Mouse (Mus musculus) induced T-regulatory cell, adult 2 months (primary cell): ENCODE data around the gene Ephb2.

Source experiments
- DNase-seq: peaks from one replicate; pipeline ENCODE4 v3.0.0-alpha.2; 2012; ENCODE audit warnings: low read depth

Ephb2 gene

DNA sequence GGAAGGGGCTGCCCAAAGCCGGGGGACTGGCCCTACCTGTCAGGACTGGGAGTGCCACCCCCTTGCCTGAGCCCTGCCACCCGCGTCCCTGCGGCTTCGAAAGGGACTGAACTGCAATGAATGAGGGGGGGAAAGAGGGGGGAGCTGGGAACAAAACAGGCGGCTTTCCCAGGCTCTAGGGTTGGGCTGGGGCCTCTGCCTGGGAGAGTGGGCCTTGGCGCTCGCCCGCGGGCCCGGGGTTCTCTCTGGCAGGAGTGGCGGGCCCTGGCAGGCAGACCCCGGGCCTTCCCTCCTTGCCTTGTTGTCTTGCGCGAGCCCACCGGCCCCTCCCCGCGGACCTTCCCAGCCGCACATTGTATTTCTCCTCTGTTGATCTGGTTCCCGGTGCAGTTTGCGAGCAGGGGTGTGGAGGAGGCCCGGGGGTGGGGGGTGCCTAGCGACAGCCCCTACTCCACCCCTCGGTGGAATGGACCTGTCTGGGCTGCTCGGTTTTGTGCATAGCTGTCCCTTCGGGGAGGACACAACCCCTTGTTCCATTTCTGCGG lies 671 bp upstream of the Ephb2 start:
- no peak for DNase-seq

DNA sequence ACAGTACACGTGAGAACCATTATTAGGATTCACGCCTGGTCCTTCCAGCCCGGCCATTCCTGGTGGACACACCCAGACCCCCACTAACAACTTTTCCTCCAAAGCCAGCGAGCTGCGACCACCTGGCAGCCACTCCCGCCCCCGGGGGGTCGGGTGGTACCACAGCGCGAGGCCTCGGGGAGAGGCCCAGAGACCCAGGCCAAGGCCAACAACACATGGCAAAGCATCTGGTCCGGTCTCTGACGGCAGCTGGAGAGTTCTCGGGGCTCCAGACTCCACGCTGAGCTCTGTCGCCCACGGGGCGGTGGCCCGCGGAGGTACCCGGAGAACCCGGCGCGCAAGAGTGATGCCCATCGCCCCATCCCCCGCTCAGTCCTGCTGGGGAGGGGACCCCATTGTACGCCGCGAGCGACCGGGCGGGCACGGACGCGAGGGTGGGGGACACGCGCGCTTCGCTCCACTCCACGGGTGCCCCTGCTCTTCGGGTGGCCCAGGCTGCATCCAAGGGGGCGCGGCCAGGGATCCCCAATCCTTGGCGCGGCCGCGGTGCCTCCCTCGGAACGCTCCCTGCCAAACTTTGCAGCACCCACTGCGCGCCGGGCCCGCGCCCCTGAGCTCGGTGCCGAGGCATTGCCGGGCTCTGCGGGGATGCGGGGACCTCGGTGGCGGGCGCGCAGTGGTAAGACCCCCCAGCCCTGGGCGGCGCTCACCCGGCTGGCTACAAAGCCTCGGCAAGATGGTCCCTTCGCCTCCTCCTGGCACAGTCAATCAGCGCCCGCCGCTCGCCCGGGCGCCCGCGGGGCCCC lies 770 bp downstream of the Ephb2 start:
- no peak for DNase-seq

DNA sequence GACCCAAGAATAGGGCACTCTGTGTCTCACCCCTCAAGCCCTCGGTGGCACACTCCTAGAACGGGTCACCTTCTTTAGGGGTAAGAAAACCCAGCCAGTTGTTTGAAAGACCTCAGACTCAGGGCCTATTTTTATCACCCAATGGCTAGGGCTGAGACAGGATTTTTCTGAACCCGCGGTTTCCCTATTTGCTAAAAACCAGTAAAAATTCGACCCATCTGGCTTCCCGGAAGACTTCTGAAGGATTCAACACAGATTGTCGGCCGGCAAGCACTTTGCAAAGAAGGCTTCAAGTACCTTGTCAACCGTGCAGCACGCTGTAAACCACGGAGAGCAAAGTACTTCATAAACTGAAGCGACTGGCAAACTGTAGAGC lies 1.4 kb downstream of the Ephb2 start:
- DNase-seq: no peak

DNA sequence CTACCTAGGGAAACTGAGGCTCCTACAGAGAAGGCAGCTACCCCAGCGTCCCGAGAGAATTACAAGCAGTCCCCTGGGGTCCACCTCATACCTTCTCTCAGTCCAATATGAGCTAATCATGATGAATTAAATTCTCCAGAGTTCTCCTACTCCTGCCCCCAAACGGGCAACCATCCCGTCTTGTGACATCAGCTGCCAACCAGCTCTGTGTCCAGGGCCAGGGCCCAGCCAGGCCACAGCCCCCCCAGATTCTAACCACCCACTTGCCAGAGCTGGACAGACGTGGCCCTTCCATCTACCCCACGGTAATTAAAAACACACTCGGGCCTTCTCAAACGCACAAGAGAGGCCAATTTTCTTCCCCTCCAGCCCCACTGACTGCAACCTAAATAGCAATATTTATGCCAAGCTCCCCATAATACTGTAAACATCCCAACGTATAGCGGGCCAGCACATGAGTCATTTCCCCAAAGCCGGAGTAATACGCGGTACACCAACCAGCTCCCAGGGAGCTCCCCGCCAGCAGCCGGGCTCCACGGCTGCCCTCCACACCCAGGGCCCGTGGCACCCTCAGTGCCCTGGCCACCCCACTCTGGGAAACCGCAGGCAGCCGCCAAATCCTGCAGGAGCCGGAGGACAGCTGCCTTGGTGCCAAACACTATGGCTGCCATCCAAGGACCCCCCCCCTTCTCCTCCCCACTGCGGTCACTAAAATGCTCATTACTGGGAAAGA lies 2.0 kb downstream of the Ephb2 start:
- no peak for DNase-seq

DNA sequence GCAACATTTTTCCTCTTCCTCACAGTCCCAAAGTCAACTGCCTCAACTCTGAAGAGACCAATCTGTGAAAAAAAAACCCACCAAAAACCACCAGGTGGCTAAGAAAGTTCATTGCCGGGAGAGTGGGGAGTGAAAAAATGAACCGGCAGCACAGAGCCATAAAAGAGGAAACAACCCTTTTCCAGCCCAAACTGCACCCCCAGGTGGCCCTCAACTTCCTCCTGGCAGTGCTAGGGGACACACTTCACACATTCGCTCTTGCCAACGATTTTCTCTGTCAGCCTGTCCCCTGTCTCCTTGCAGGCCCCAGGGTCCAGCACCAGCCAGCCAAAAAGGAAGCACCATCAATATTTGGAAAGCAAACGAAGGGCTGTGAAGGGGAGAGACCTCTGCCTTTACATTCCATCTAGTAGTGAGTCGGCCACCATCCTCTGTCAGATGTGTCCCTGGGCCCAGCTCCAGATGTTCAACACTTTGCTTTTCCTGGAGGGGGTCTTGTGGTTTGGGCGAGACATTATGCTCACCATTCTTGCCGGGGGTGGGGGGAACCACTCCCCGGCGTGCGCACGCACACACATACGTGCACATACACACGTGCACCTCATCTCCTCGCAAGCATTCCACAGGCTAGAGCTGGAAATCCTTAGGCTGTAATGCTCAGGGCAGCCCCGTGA lies 3.1 kb downstream of the Ephb2 start:
- no peak for DNase-seq

DNA sequence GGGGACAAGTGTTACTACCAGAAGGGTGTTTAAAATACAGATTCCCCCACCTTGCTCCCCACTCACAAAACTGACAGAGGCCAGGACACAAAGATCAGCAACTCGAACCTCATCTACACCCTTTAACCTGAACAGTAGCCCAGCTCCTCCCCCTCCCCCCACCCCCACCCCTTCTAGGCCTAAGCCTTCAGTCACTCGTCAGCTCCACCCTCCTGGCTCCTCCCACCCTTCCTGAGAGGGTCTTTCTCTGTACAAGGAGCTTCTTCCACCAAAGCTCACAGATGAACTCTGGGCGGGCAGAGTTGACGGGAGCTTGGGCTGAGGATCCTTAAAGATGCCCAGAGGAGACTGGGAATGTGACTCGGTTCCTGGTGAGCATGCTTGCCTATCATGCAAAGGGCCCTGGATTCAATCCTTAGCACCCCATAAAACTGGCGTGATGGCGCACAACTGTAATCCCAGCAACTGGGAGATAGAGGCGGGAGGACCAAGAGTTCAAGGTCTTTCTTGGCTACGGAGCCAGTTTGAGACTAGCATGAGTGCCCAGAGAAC lies 5.4 kb downstream of the Ephb2 start:
- no peak for DNase-seq

DNA sequence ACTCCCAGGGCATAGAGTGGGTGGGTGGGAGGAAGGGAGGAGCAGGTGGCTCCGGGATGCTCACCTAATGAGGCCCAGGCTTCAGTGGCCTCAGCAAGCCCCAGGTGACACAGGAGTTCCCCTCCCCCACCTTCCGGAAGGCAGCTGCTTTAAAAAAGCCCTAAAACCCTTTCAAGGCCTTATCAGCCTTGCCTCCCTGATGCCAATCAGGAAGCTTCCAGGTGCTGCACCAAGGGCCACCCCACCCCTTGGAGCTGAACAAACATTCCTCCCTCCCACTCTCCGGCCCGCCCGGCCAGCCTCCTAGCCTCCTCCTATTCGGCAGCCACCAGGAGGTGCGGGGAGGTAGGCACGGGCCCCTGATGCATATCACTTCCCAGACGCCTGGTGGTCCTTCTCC lies 6.0 kb downstream of the Ephb2 start:
- no peak for DNase-seq

DNA sequence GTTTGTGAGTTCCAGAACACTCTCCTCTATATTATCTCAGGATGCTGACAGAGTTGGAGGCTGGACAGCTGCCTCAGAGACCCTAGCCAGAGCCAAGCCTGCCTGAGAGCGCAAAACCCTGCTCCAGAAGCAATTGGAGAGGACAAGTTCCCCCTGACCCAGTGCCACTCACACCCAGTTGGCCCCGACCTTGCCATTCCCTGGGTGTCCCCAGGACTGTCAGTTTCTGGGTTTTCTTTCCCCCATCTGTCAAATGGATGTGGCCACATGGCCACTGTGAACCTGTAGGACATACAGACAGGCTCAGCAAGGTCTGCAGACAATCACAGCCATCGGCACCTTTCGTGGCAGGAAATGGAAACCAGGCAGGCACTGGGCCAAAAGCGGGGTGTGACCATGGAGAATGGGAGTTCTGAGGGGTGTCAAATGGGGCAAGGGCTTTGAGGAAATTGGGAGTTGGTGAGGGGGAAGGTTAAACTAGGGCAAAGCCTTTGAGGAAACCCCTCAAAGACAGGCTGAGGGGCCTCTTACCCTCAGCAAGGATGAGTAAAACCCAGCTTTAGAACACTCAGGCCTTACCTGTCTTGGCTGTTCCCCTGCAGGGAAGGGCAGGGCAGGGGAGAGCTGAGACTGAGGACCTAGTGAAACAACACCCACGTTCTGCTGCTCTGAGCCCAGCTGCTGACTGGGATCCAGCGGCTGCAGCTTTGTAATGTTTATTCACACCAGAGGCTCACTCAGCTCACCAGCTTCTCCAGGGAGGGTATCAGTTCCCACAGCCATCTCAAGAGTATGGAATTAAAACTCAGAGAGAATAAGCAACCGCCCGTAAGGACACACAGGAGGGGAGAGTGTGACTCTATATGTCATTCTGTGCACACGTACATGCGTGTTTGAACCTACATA lies 6.9 kb downstream of the Ephb2 start:
- no peak for DNase-seq

DNA sequence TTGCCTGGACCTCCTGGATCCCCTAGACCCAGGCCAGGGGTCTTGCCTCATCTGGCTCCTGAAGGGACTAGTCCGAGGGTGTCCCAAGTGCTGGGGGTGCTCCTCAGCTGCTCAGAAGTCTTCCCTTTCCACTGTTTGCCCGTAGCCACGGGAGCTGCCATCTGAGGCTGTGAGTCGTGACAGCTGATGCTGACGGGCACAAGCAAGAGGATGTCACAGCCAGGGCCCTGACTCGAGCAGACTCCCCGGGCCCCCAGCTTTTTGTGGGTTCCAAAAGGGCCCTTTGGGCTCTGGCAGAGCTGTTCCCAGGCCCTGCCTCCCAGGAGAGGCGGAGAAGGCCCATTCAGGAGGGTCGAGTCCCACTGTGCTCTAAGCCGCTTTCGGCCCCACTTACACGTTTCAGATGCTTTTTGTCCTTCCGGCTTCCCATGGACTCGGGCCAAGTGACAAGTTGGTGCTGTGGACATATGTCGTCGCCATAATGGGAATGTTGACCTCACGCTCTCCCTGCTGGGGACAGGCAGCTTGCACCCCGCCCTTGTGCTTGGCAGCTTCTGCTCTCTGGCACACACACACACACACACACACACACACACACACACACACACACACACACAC lies 10.7 kb downstream of the Ephb2 start:
- no peak for DNase-seq

DNA sequence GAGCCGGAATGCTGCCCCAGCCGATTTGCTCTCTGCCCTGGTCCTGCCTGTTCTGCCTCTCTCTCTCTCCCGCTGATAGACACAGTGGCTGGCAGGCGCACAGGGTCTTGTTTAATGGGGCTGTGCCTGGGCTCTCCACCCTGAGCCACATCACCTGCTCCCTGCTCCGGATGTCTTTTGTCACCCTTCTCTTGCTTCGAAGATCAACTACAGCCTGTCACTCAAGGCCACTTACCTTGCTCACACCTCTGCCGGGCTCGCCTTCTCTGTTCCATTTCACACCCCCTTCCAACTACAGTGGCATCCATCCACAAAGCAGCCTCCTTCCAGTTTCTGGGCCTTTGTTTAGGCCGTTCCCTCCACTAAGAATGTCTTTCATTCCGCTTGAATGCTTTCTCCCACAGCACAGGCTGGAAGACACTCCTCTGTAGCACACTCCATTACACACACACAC lies 15.7 kb downstream of the Ephb2 start:
- no peak for DNase-seq

DNA sequence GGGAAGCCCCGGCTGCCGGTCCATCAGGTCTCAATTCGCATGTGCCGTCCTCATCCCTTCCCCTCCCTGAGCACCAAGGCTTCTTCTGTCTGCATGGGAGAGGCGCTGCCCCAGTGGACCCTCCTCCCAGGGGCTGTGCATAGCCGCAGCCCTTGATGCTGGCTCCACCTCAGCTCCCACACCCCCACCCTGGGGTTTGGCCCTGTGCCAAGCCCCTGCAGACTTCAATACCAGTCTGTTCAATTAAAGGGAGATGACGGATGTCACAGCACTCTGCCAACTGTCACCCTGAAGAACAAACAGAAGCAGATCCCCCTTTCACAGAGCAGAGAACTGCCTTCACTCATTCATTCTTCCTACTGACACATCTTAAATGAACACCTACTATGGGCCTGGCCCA lies 19.1 kb downstream of the Ephb2 start:
- no peak for DNase-seq

DNA sequence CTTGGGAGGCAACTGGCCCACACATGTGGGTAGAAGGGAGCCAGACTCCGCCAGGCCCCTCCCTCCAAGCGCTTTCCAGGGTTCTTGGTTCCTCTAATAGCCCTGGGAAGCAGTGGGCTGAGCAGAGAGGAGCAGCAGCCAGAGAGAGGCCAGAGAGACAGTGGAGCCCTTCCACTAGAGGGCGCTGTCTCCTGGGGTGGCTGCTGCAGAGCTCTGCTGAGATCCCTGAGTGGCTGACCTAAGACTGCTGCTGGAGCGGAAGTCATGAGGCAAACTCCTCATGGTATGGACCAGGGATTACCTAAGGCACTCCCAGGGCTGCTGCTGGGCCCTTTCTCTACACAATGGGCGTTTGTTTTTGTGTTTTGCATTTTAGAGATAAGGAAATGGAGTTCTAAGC lies 20.4 kb downstream of the Ephb2 start:
- DNase-seq: peak; percentile 16

DNA sequence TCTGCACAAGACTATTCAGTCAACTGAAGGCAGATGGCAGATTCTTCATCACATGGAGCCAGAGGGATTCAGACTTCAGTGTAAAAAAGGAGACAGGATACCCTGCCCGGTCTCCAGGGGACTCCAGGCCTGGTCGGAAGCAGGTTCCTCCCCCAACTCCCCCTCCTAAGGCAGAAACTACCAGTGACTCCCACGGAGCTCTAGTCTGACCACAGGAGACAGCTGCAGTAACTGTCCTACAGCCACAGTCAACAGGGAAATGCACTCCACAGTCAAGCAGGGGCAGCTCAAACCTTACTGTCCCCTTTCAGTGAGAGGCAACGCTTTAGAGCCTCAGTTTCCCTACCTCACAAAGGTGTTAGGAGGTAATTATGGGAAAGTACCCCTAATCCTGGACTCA lies 23.2 kb downstream of the Ephb2 start:
- DNase-seq: no peak

DNA sequence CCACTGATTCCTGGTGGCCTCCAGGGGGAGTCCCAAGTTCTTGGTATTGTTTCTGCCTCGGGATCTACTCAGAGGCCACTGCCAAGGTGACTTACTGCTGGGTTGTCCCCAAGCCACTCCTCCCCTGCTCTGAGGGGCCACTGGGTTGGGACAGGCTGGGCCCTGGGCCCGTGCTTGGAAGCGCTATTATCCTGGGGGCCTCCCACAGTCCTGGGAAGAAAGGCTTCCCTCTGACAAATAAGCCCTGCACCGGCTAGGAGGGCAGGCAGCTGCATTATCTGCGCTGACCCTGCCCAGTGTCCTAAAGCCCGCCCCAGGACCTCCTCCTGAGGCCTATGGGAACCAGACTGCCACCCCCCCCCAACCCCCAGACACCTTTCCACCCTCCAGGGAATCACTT lies 24.2 kb downstream of the Ephb2 start:
- DNase-seq: no peak

DNA sequence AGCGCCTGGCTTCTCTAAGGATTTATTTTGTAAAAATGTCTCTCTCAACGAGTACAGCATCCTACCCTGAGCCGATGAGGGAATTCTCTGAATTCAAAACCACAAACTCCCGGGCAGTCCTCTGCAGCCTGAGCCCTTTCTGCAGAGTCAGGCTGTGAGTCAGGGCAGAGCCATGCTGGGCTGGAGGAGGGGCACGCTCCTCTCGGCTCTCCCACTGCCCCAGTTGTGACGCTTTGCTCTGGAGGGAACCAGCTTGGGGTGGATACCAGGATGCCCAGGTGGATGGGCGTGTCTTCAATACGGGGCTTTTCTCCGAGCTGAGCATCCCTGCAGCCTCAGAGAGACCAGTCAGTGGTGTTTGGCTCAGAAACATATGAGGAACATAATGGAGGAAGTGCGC lies 27.3 kb downstream of the Ephb2 start:
- DNase-seq: no peak

DNA sequence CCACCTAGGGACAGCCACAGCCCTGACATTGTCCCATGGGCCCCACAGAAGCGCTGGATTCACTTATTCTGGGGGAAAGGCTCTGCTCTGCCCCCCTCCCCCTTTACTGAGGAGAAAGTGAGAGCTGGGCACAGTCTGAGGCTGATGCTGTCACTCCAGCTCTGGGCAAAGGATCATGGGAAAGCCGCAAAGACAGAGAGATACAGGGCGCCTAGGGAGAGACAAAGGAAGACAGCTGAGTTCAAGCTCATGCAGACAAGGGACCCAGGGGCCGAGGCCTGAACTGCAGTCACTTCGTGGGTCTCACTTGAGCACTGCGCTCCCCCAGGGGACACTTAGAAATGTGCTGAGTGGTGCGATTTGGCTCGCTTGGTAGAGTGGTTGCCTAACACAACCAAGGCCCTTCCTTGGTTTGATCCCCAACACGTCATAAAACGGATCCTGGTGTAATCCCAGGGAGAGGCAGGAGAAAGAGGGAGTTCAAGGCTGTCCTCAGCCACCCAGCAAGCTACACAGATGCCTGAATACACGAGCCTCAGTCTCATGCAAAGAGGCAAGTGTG lies 28.3 kb downstream of the Ephb2 start:
- no peak for DNase-seq

DNA sequence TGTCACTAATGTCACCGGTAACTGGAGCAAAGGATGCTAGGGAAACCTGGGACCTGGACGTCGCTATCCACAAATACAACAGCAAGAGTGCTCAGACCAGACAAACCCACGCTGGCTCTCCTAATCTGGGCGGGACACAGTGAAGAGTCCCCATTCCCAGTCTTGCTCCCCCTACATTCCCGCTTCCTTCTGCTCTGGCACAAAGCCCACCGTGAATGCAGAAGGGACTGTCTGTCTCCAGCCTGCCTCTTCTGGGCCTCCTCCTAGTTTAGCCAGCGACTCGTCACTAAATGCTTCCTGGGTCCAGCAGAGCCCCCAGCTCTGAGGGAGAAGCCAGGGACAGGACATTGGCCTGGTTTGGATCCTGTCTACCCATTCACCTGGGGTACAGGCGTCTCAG lies 29.5 kb downstream of the Ephb2 start:
- DNase-seq: no peak

DNA sequence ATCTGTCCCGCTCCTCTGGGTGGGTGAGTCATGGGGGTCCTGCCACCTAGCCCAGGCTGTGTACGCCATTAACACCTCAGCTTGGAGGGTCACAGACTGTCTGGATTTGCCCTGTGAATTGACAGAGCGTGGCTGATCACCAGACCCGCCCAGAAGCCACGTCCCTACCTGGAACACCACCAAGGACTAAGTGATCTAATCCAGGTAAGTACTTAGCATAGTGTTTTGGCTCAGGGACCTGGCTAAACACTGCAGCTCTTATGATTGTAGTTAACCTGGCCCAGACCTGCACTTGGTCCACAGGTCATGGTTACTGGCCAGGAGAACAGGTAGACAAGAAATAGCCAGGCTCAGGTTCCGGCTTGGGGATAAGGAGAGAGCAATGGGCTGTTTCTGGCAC lies 31.4 kb downstream of the Ephb2 start:
- DNase-seq: no peak

DNA sequence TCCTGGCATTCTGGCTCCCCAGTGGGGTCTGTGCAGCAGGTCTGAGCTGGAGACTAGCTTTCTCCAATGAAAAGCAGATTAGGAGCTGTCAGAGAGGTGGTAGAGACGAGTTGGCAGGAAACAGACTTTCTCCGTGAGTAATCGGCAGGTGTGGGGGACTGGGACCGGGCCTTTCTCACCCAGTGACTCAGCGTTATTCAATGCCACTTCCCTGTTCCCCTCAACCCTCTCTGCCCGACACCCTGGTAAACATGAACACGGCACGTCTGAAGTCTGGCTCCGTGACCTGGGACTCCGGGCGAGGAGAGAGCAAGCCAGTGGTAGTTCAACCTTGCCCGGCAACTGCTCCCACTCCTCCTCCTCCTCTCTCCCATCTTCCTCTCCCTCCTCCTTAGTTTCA lies 33.3 kb downstream of the Ephb2 start:
- no peak for DNase-seq

DNA sequence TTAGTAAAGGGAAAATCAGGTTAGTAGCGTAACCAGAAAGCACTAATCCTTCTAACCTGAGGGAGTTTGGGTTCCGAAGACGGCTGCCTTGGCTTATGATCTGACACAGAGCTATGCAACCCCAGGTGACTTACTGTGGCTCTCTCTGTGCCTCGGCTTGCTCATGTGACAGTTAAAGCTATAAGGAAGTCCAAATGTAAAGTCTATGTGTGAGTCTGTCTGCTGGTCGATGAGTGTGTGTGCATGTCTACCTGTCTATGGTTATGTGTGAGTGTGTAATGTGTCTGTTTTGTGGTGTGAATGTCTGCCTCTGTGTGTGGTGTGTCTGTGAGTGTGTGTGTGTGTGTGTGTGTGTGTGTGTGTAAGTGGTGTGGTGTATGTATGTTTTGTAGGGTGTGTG lies 33.8 kb downstream of the Ephb2 start:
- DNase-seq: no peak

DNA sequence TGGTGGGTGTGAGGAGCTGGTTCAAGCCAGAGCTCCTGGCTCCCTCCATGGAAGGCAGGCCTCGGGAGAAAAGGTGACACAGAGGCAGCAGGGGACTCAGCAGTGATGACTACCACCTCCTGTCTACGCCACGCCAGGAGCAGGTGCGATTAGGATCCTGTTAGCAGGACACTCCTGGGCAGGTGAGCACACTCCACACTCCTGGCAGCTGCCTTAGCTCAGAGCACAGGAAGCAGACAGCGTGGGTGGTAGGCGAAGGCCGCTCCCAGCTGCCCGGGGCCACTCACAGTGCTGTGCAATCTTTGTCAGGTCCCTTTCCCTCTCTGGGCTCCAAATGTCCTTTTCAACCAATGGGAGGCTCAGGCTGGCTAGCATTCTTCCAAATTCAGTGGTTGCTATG lies 34.3 kb downstream of the Ephb2 start:
- no peak for DNase-seq
